Mouse (Mus musculus): Measurements from ENCODE around the gene Sgf29. TPM values are rescaled to one million over a fixed set of nuclear protein-coding genes. Genes with fewer than 3 reads are reported as not detected.
"Not testable (repeated sequence)": the region's sequence is repeated elsewhere in the genome, so short reads cannot be mapped to it uniquely, and the experiment has no call there.

Sgf29 gene
- total RNA-seq, 2 experiments from 2014 or later, result 24.0 to 25.1 TPM

- no peak for DNase-seq
Measured at GRCm38 (mm10) chr7:126636733-126637520, 12.2 kb upstream of the Sgf29 start.

- DNase-seq, result no peak
Measured at GRCm38 (mm10) chr7:126642545-126643243, 6.4 kb upstream of the Sgf29 start.

- not testable (repeated sequence) for DNase-seq
Measured at GRCm38 (mm10) chr7:126643244-126643617, 5.9 kb upstream of the Sgf29 start.

- no peak for DNase-seq
Measured at GRCm38 (mm10) chr7:126644345-126644744, 4.8 kb upstream of the Sgf29 start.

GRCm38 (mm10) chr7:126644914-126645313 lies 4.2 kb upstream of the Sgf29 start:
- DNase-seq, result no peak

- no peak for DNase-seq
Measured at GRCm38 (mm10) chr7:126645708-126646107, 3.4 kb upstream of the Sgf29 start.

- no peak for DNase-seq
Measured at GRCm38 (mm10) chr7:126648486-126648885, 623 bp upstream of the Sgf29 start.

GRCm38 (mm10) chr7:126650852-126651251 lies 1.7 kb downstream of the Sgf29 start:
- DNase-seq, result no peak

- no peak for DNase-seq
Measured at GRCm38 (mm10) chr7:126653991-126654390, 4.9 kb downstream of the Sgf29 start.

- DNase-seq, result no peak
Measured at GRCm38 (mm10) chr7:126655695-126656094, 6.6 kb downstream of the Sgf29 start.

GRCm38 (mm10) chr7:126657522-126657921 lies 8.4 kb downstream of the Sgf29 start:
- DNase-seq, result no peak

- no peak for DNase-seq
Measured at GRCm38 (mm10) chr7:126659771-126660170, 10.7 kb downstream of the Sgf29 start.

GRCm38 (mm10) chr7:126663646-126664045 lies 14.5 kb downstream of the Sgf29 start:
- DNase-seq, result no peak

- peak; percentile 38 for DNase-seq
Measured at GRCm38 (mm10) chr7:126665269-126665668, 16.2 kb downstream of the Sgf29 start.

GRCm38 (mm10) chr7:126667495-126668090 lies 18.5 kb downstream of the Sgf29 start:
- no peak for DNase-seq

- no peak for DNase-seq
Measured at GRCm38 (mm10) chr7:126668452-126668851, 19.3 kb downstream of the Sgf29 start.

GRCm38 (mm10) chr7:126670152-126670551 lies 21.0 kb downstream of the Sgf29 start:
- DNase-seq, result no peak

- no peak for DNase-seq
Measured at GRCm38 (mm10) chr7:126672111-126672510, 23.0 kb downstream of the Sgf29 start.

- no peak for DNase-seq
Measured at GRCm38 (mm10) chr7:126675104-126675503, 26.0 kb downstream of the Sgf29 start.

GRCm38 (mm10) chr7:126676207-126676606 lies 27.1 kb downstream of the Sgf29 start, which contains the start of gene Sult1a1:
TSS of gene Sult1a1 (minus strand) at chr7:126676432.
- peak; percentile 76 for DNase-seq

GRCm38 (mm10) chr7:126676631-126677220 lies 27.6 kb downstream of the Sgf29 start:
- DNase-seq, result no peak

- DNase-seq, result no peak
Measured at GRCm38 (mm10) chr7:126678545-126679341, 29.6 kb downstream of the Sgf29 start.

Data from gastrocnemius, postnatal 25 days (tissue).